Mouse (Mus musculus): ENCODE measurements around the gene Wdr60. TPM values are rescaled to one million over a fixed set of nuclear protein-coding genes. Genes with fewer than 3 reads are reported as not detected.

Wdr60 gene
- total and polyA plus RNA-seq, 3 experiments, result 3.6 to 9.2 (median 6.7) TPM

- H3K9ac ChIP-seq (ENCODE audit: insufficient read depth, low read depth), result no peak overlapping the region
- no peak for TF ChIP-seq BHLHE40 (IDR thresholded peaks at IDR 0.05; ENCODE audit: low read depth, low read length)
- TF ChIP-seq NRF1 (IDR thresholded peaks at IDR 0.05; ENCODE audit: low read depth, low read length), result no peak
- TF ChIP-seq RAD21 (IDR thresholded peaks at IDR 0.05; ENCODE audit: low read depth, low read length), result no peak
- no peak for TF ChIP-seq CTCF (conservative IDR thresholded peaks at IDR 0.05 in 1 of 2, IDR thresholded peaks at IDR 0.05 in 1 of 2; ENCODE audit: low read depth in 2 of 2, low read length in 2 of 2)
- no peak for TF ChIP-seq ELF1 (IDR thresholded peaks at IDR 0.05; ENCODE audit: low read depth, low read length)
- TF ChIP-seq PAX5 (IDR thresholded peaks at IDR 0.05; ENCODE audit: low read length), result no peak
- TF ChIP-seq MXI1 (IDR thresholded peaks at IDR 0.05; ENCODE audit: low read depth, low read length), result no peak
- no peak for TF ChIP-seq MAX (IDR thresholded peaks at IDR 0.05; ENCODE audit: low read length)
- no peak for TF ChIP-seq USF2 (conservative IDR thresholded peaks at IDR 0.05; ENCODE audit: low read depth, low read length)
- no peak for TF ChIP-seq ZC3H11A (IDR thresholded peaks at IDR 0.05; ENCODE audit: low read depth, low read length)
- no peak for TF ChIP-seq MYC (IDR thresholded peaks at IDR 0.05; ENCODE audit: low read depth, low read length)
Measured at GRCm38 (mm10) chr12:116238370-116238769, 24.5 kb downstream of the Wdr60 start.

GRCm38 (mm10) chr12:116236658-116237057 is 26.2 kb downstream of the Wdr60 start:
- Histone ChIP-seq H3K4me3 (replicated peaks in 1 of 3; ENCODE audit: low read depth in 2 of 3, low read length in 2 of 3, poor library complexity in 1 of 3) (no peak overlapping the region), H3K4me2 (ENCODE audit: insufficient read depth, low read depth, poor library complexity, severe bottlenecking) (no peak overlapping the region), H3K9ac (ENCODE audit: insufficient read depth, low read depth) (no peak overlapping the region), H3K9me3 (replicated peaks; ENCODE audit: low read length) (no peaks in the 10 kb centered on the region), H3K79me2 (replicated peaks; ENCODE audit: control insufficient read depth, extremely low read depth, insufficient read depth, poor library complexity, severe bottlenecking) (no peaks in the 10 kb centered on the region), H3K27ac (ENCODE audit: insufficient read depth, low read depth) (no peak overlapping the region), H3K36me3 (replicated peaks in 1 of 2; ENCODE audit: control insufficient read depth in 1 of 2, insufficient read depth in 1 of 2, low read length in 1 of 2) (peaks cover 3 to 22% of the 10 kb centered on the region in 2 experiments), H3K4me1 (ENCODE audit: control insufficient read depth in 1 of 2, insufficient read depth in 2 of 2) (peaks cover 0 to 3% of the 10 kb centered on the region in 2 experiments; a peak in 1 of 4 replicates), H3K27me3 (replicated peaks) (no peaks in the 10 kb centered on the region)
- dilution Hi-C loops (cut with MboI; ENCODE audit: extremely low pct_ligation_motif_present, extremely low pct_unique_long_range_greater_than_20kb, low sequenced_read_pairs), result no loop called here
- no peak for DNase-seq (ENCODE audit: extremely low read depth)
- TF ChIP-seq NRF1 (IDR thresholded peaks at IDR 0.05; ENCODE audit: low read depth, low read length) (no peak), MEF2A (IDR thresholded peaks at IDR 0.05; ENCODE audit: borderline replicate concordance, low read depth, low read length) (no peak), IRF4 (IDR thresholded peaks at IDR 0.05; ENCODE audit: low read depth, low read length) (no peak), NELFE (IDR thresholded peaks at IDR 0.05; ENCODE audit: low read depth, low read length) (no peak), RCOR1 (conservative IDR thresholded peaks at IDR 0.05; ENCODE audit: low read depth, low read length) (no peak), CHD1 (IDR thresholded peaks at IDR 0.05; ENCODE audit: low read depth, low read length) (no peak), ZKSCAN1 (IDR thresholded peaks at IDR 0.05; ENCODE audit: borderline replicate concordance, low read depth, low read length) (no peak), BHLHE40 (IDR thresholded peaks at IDR 0.05; ENCODE audit: low read depth, low read length) (no peak), RAD21 (IDR thresholded peaks at IDR 0.05; ENCODE audit: low read depth, low read length) (no peak), MXI1 (IDR thresholded peaks at IDR 0.05; ENCODE audit: low read depth, low read length) (no peak), SMC3 (IDR thresholded peaks at IDR 0.05; ENCODE audit: low read depth, low read length) (no peak), ELF1 (IDR thresholded peaks at IDR 0.05; ENCODE audit: low read depth, low read length) (no peak), ZMIZ1 (IDR thresholded peaks at IDR 0.05; ENCODE audit: low read depth, low read length) (no peak), CTCF (conservative IDR thresholded peaks at IDR 0.05 in 1 of 2, IDR thresholded peaks at IDR 0.05 in 1 of 2; ENCODE audit: low read depth in 2 of 2, low read length in 2 of 2) (no peak), CHD2 (IDR thresholded peaks at IDR 0.05; ENCODE audit: low read length) (no peak), MAFK (IDR thresholded peaks at IDR 0.05; ENCODE audit: insufficient replicate concordance, low read length) (no peak), KAT2A (IDR thresholded peaks at IDR 0.05; ENCODE audit: insufficient replicate concordance, low read length) (no peak), SIN3A (IDR thresholded peaks at IDR 0.05; ENCODE audit: low read length) (no peak), ZNF384 (IDR thresholded peaks at IDR 0.05; ENCODE audit: low read depth, low read length) (no peak), TBP (conservative IDR thresholded peaks at IDR 0.05; ENCODE audit: low read depth, low read length) (no peak)
- in situ Hi-C loops (cut with MboI; ENCODE audit: low pct_ligation_motif_present, low pct_unique_long_range_greater_than_20kb, low sequenced_read_pairs), result no loop called here

More at GRCm38 (mm10) chr12:116238370-116238769, 24.5 kb downstream of the Wdr60 start:
- Histone ChIP-seq H3K27ac (ENCODE audit: insufficient read depth, low read depth) (no peak overlapping the region), H3K27me3 (replicated peaks) (no peaks in the 10 kb centered on the region), H3K79me2 (replicated peaks; ENCODE audit: control insufficient read depth, extremely low read depth, insufficient read depth, poor library complexity, severe bottlenecking) (no peaks in the 10 kb centered on the region), H3K4me3 (replicated peaks in 1 of 3; ENCODE audit: low read depth in 2 of 3, low read length in 2 of 3, poor library complexity in 1 of 3) (no peak overlapping the region), H3K9me3 (replicated peaks; ENCODE audit: low read length) (no peaks in the 10 kb centered on the region), H3K4me2 (ENCODE audit: insufficient read depth, low read depth, poor library complexity, severe bottlenecking) (no peak overlapping the region), H3K36me3 (replicated peaks in 1 of 2; ENCODE audit: control insufficient read depth in 1 of 2, insufficient read depth in 1 of 2, low read length in 1 of 2) (peaks cover 3 to 25% of the 10 kb centered on the region in 2 experiments), H3K4me1 (ENCODE audit: control insufficient read depth in 1 of 2, insufficient read depth in 2 of 2) (peaks cover 0 to 7% of the 10 kb centered on the region in 2 experiments; a peak in 2 of 4 replicates)
- DNase-seq (ENCODE audit: extremely low read depth), result no peak
- in situ Hi-C loops (cut with MboI; ENCODE audit: low pct_ligation_motif_present, low pct_unique_long_range_greater_than_20kb, low sequenced_read_pairs) (no loop called here), dilution Hi-C loops (cut with MboI; ENCODE audit: extremely low pct_ligation_motif_present, extremely low pct_unique_long_range_greater_than_20kb, low sequenced_read_pairs) (no loop called here)

Data from CH12.LX (cell line).